8 mouse cellular contexts compared by ENCODE assay signal in genomic region chr11:110337289-110338245, GRCm38 (mm10). TPM values are rescaled to one million over a fixed set of nuclear protein-coding genes. Genes with fewer than 3 reads are reported as not detected.
DNase-seq lines count a peak whose midpoint lies in the region; ATAC-seq lines count a peak whose summit lies in the region.

Gene Abca5 (minus strand): TSS chr11:110337716.

- no peaks in the 10 kb centered on the region for H3K36me3 ChIP-seq in forebrain, embryonic 14.5 days (ENCODE audit: control insufficient read depth, insufficient read depth, low read length)
- H3K36me3 ChIP-seq in liver, embryonic 16.5 days (ENCODE audit: control insufficient read depth, insufficient read depth) = no peaks in the 10 kb centered on the region
- no peaks in the 10 kb centered on the region for H3K36me3 ChIP-seq in neural tube, embryonic 13.5 days

- intact Hi-C loops in heart, postnatal 10 days (cut with DNase I) = no loop called here

- no peaks in the 10 kb centered on the region for H3K27me3 ChIP-seq in forebrain, embryonic 14.5 days (replicated peaks; ENCODE audit: control insufficient read depth, insufficient read depth, low read length)
- H3K27me3 ChIP-seq in liver, embryonic 16.5 days (ENCODE audit: control insufficient read depth, insufficient read depth, low read depth, low read length) = peaks cover 10% of the 10 kb centered on the region
- 0 out of 2 replicates have a peak, but pooled peaks cover 9% of the 10 kb centered on the region for H3K27me3 ChIP-seq in neural tube, embryonic 13.5 days

- H3K4me3 ChIP-seq in forebrain, embryonic 14.5 days (ENCODE audit: low read depth, low read length) = peak within 1 kb of the TSS; percentile 77
- H3K4me3 ChIP-seq in liver, embryonic 16.5 days (ENCODE audit: low read depth, low read length) = peak within 1 kb of the TSS; percentile 78
- peak within 1 kb of the TSS; percentile 75 for H3K4me3 ChIP-seq in neural tube, embryonic 13.5 days

- under 1% methylated on average over 95 of the region's 95 CpGs for WGBS in forebrain, embryonic 14.5 days
- under 1% methylated on average over 85 of the region's 95 CpGs for WGBS in liver, embryonic 16.5 days (ENCODE audit: insufficient replicate concordance)
- WGBS in neural tube, embryonic 13.5 days = under 1% methylated on average over 92 of the region's 95 CpGs

- peak; percentile 90 for DNase-seq in ES-CJ7 (ENCODE audit: low read depth, low spot score)
- DNase-seq in cerebellum, adult 11 months = peak; percentile 90
- peak; percentile 94 for DNase-seq in forebrain, embryonic 14.5 days (ENCODE audit: low spot score)
- peak; percentile 87 to 91 for DNase-seq in heart, postnatal 10 days
- DNase-seq in kidney, postnatal 4 days = peak; percentile 95 to 97
- DNase-seq in telencephalon, adult 2 months (ENCODE audit: low read depth, low spot score) = peak; percentile 67

- peak; percentile 93 for ATAC-seq in forebrain, embryonic 14.5 days
- ATAC-seq in liver, embryonic 16.5 days (ENCODE audit: low read depth) = peak; percentile 95
- peak; percentile 92 for ATAC-seq in neural tube, embryonic 13.5 days (ENCODE audit: low read depth)

- H3K4me2 ChIP-seq in forebrain, embryonic 14.5 days (ENCODE audit: low read length) = peak within 1 kb of the TSS; percentile 85
- peak within 1 kb of the TSS; percentile 91 for H3K4me2 ChIP-seq in liver, embryonic 16.5 days (ENCODE audit: low read depth, low read length)
- H3K4me2 ChIP-seq in neural tube, embryonic 13.5 days = peak within 1 kb of the TSS; percentile 86

- no peaks in the 10 kb centered on the region for H3K9me3 ChIP-seq in forebrain, embryonic 14.5 days (replicated peaks; ENCODE audit: control insufficient read depth, low read length)
- H3K9me3 ChIP-seq in liver, embryonic 16.5 days (replicated peaks; ENCODE audit: control insufficient read depth, low read length) = no peaks in the 10 kb centered on the region
- no peaks in the 10 kb centered on the region for H3K9me3 ChIP-seq in neural tube, embryonic 13.5 days

- H3K9ac ChIP-seq in forebrain, embryonic 14.5 days (ENCODE audit: low read length) = peak within 1 kb of the TSS; percentile 75
- H3K9ac ChIP-seq in liver, embryonic 16.5 days (ENCODE audit: low read depth, low read length) = peak within 1 kb of the TSS; percentile 58
- H3K9ac ChIP-seq in neural tube, embryonic 13.5 days = peak within 1 kb of the TSS; percentile 89

- H3K4me1 ChIP-seq in forebrain, embryonic 14.5 days (ENCODE audit: control insufficient read depth, insufficient read depth, low read length) = 0 out of 2 replicates have a peak, but pooled peaks cover 3% of the 10 kb centered on the region
- peaks cover 7% of the 10 kb centered on the region for H3K4me1 ChIP-seq in liver, embryonic 16.5 days (ENCODE audit: control insufficient read depth, low read depth, low read length)
- H3K4me1 ChIP-seq in neural tube, embryonic 13.5 days (replicated peaks) = peaks cover 11% of the 10 kb centered on the region; the same call in 1 of the 2 replicates

- no peak within 1 kb of the TSS; the same call in 1 of the 2 replicates for H3K27ac ChIP-seq in forebrain, embryonic 14.5 days (ENCODE audit: low read depth, low read length)
- H3K27ac ChIP-seq in liver, embryonic 16.5 days (ENCODE audit: low read length) = no peak within 1 kb of the TSS
- peak within 1 kb of the TSS; percentile 79 for H3K27ac ChIP-seq in neural tube, embryonic 13.5 days (replicated peaks)

RNA-seq across cellular contexts. Expression of gene Abca5, which starts in this region (rescaled TPM):
- polyA plus RNA-seq in forebrain, embryonic 14.5 days (2014; fragmentation: Nextera tagmentation; extraction: Ambion mirVana) = 10.2 and 11.6 TPM in 2 replicates
- 10 to 100 TPM in 1 of 2 experiments, 1 to 10 TPM in 1; 9.8 to 12.3 TPM for total RNA-seq in heart, postnatal 10 days (2021)
- 0.81 and 0.99 TPM in 2 replicates for polyA plus RNA-seq in liver, embryonic 16.5 days (2015; fragmentation: Nextera tagmentation; extraction: Ambion mirVana)
- 7.6 and 7.8 TPM in 2 replicates for polyA plus RNA-seq in neural tube, embryonic 13.5 days (2015; fragmentation: Nextera tagmentation; extraction: Ambion mirVana)

Comparison
In these comparisons a context has a peak if more than half of its experiments do, and no peak if none do; other contexts are left out.
1. Peak in ATAC-seq, H3K4me3 ChIP-seq, H3K9ac ChIP-seq and H3K4me2 ChIP-seq in liver, embryonic 16.5 days; RNA of the gene not detected or under 1 TPM.